Mouse (Mus musculus) stomach, postnatal 0 days (tissue): Measurements from ENCODE around the gene Opn1sw.

Experiments used
- CTCF ChIP-seq: IDR thresholded peaks from 2 replicates; pipeline ENCODE4 v1.5.1; 2016; ENCODE audit warnings: antibody characterized with exemption, low read depth, mild to moderate bottlenecking, moderate library complexity
- EP300 ChIP-seq: optimal IDR thresholded peaks from 2 replicates; pipeline ENCODE3; 2016; ENCODE audit warnings: antibody characterized with exemption

GRCm38 (mm10) chr6:29382442-29382841 is 5.8 kb downstream of the Opn1sw start:
- no peak for TF ChIP-seq CTCF
- no peak for TF ChIP-seq EP300
